Mouse (Mus musculus) liver (tissue): ENCODE measurements around the gene Klhl26.

Experiments used
- DNase-seq: peaks from one replicate; pipeline ENCODE4 v3.0.0-alpha.2; 2020; ENCODE audit warnings: mixed read lengths

Gene Klhl26

GRCm38 (mm10) chr8:70471856-70472255, 4.9 kb downstream of the Klhl26 start:
- no peak for DNase-seq

DNA sequence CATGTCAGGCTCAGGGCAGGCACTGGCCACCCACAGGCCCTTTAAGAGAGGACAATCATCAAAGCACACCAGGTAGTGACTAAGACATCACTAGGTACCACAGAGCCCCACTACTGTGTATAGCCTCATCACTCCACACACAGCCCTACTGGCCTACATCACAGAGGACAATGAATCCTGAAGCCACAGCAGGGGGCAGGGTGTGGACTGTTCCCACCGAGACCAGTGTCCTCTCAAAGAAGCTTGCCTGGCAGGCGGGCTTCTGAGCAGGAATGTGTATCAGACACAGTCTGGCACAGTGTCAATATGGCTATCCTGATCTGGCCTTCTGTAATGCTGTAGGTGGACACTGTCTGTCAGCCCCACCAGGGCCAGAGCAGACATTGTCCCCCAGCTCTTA, 6.8 kb downstream of the Klhl26 start:
- no peak for DNase-seq

DNA sequence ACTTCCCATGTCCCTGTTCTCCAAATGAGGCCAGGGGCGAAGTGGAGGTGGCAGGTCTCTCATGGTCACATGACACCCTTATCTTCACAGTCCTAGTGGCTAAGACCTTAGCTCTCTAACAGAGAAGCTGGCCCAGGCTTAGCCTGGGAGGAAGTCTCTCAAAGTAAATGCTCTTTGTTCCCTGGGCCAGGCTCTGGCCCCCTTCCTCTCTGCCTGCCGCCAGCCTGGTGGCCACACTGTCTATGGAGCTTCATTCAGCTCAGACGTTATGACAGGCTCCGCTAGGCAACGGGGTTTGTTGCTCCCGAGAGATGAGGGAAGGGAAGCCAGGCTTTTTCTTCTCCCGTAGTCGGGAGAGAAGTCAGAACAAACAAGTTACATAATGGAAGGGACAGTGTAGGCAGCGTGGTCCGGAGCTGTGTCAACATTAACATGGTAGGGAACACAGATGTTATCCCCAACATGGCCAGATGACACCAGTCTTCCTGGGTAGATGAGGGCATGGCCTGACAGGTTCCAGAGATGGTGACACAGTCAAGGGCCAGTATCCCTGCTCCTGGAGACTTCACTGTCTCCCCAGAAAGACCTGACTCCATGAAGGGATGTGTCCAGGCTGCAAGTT, 7.4 kb downstream of the Klhl26 start:
- no peak for DNase-seq

- no peak for DNase-seq
Observed at GRCm38 (mm10) chr8:70468733-70469132, 8.0 kb downstream of the Klhl26 start.

DNA sequence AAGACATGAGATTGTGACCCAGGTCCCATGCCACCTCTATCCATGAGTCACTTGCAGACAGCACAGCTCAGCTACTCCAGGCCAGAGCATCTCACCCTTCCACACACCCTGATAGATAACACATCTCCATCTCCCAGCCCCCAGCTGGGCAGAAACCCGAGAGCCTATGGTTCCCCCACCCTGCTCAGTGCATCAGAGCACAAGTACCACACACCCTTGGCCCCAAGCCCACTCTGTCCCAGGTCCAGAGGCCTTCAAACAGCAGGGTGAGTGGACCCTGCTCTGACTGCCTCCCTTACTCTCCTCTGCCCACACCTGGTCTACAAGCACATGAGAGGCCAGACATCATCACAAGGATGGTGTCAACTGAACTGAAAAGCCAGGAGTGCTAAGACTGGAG, 8.9 kb downstream of the Klhl26 start:
- DNase-seq, result no peak

DNA sequence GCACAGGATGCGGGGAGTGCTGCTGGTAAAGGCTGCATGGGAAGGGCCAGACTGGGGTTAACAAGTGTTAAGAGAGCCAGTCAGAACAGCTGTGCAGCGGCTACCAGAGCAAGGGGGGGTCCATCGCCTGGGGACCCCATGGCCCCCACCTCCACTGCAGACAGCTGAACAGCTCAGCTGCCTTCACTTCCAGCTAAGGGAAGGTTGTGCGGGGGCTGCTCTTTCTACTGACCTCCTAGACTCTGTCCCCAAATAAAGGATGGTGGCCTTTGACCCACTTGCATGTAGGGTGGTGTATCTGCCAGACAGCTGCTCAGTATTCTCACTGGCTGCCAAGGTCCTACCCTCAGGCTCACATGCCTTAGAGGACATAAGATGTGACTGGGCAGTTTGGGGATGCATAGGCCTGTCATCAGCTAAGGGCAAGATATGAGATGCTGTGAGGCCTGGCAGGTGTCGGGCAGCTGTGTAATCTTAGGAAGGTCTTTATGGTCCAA, 9.5 kb downstream of the Klhl26 start:
- DNase-seq, result no peak

DNA sequence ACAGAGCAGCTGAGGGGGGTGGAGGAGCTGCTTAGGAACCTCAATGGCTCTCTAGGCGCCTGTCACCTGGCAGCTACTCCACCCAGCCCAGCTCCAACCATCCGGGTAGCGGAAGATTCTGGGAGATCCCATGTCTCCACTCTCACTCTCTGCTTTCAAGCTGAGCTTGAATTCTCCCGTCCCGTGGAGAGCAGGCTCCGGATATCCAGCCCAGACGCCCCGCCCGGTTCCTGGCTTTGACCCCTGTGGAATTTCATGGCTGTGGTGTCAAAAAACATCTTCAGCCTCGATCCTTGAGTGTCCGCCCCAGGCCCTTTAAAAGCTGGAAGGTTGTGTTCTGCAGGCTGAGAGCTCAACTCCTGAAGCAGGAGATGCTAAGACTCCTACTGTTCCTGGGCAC, 10.0 kb downstream of the Klhl26 start:
- no peak for DNase-seq

- no peak for DNase-seq
Observed at GRCm38 (mm10) chr8:70466305-70466704, 10.5 kb downstream of the Klhl26 start.

DNA sequence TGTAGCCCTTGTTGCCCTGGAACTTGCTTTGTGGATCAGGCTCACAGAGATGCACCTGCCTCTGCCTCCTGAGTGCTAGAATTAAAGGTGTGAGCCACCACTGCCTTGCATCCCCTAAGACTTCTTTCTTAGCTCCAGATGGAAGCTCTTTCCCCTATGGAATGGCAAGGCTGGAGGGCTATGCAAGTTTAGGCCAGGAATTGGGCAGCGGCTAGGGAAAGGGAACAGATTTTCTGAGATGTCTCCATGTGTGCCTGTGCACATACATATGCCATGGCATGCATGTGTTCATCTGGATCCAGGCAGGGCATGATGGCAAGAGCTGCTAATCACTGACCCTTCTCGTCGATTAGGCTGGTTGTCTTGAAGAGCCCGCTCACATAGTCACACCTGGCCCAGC, 11.1 kb downstream of the Klhl26 start:
- DNase-seq, result no peak

DNA sequence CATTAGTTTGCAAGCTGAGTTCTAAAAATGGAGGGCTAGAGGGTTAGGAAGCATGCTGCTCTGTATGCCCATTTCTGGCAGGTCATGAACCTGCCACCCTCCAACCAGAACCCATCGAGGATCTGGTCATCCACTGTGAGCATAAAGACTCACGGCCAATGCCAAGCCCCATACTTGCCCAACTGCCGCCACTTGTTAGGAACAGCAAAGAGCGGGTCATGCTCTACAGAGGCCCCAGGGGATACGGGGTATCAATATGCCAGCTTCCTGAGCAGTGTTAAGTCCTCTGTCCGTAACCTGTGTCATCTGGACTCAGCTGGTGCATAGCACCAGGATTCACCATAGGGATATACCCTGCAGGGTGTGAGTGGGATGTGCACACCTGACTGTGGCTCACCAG, 12.6 kb downstream of the Klhl26 start:
- DNase-seq, result no peak

DNA sequence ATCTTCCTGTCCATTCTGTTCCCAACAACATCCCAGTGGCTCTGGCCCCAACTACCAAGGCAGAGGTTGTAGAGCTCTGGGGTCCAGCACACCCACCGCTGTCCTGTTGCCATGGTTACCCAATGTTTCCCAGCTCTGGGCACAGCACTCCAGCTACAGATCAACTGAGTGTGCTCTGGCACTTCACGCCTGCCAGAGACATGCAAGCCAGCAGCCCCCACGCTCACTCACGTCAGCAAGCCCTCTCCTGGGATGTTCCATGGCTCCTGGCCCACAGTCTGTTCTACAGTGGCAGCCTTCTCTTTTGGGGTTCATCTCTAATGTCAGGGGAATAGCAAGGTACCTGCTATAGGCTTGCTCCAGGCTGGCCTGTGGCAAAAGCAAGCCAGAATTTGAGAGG, 13.5 kb downstream of the Klhl26 start:
- no peak for DNase-seq

- DNase-seq, result no peak
Observed at GRCm38 (mm10) chr8:70462516-70462813, 14.3 kb downstream of the Klhl26 start.

DNA sequence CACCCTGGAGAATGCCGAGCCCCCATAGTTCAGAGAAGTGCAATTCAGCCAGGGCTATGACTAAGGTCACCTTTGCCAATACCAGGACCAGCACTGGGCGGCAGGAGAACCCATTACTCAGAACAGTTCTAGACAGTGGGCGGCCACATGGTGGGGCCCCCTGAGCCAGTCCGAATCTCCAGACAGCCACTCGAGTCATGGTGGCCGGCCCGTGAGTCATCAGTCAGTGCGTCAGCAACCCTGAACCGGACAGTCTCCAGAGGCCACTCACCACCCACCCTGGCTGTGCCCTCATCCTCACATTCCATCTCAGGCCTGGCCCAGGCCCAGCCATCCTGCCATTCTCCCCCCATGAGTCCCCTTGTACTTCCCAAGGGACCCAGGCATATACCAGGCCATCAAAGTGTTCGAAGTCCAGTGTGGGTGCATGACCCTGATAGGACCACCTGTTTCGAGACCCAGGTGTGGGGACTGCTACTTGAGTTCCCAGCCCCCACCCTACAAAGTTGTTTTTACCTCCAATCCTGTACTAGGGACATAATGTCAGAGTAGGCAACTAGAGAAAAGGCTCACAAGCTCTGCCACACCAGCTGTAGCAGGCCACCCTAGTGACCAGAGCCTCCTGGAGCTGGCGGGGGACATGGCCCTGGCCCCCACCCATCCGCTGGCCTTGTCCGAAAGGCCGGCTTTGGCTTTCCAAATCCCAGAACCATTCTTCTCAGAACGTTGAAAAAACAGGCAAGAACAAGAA, 14.8 kb downstream of the Klhl26 start:
- DNase-seq, result no peak

DNA sequence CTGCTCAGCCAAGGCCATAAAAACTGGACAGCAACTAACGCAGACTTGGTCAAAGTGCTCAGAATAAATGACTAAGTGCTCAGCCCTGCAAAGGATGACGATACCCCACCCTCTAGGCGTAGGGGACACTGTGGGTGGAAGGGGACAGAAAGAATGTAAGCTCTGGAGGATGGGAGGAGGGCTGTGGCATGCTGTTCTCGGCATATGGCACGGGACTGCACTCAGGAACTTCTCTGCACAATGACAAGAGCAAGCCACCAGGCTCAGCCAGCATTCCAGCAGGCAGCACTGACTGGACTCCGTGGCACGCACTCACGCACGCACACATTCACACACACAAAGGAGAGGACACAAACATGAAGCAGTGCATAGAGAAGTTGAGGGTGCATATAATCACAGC, 16.2 kb downstream of the Klhl26 start:
- no peak for DNase-seq

DNA sequence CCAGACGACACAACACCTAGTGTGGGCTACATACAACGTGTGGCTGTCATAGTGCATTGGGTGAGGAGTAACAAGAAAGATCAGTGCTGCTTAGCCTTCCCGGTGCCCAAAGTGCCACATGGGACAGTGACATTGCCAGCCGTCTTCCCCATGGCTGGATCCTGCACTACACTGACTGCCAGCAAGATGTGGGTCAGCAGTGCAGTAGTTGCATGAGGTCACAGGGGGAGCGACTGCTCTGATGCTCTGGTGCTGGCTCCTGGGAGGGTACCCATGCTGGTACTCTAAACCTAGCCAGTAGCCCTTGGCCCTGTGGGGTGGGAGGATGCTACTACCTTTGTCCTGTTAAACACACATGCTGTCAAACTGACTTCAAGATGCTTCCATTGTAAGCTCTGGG, 16.6 kb downstream of the Klhl26 start:
- no peak for DNase-seq

GRCm38 (mm10) chr8:70459636-70460035, 17.1 kb downstream of the Klhl26 start:
- no peak for DNase-seq

- no peak for DNase-seq
Observed at GRCm38 (mm10) chr8:70458462-70458861, 18.3 kb downstream of the Klhl26 start.

GRCm38 (mm10) chr8:70457882-70458281, 18.9 kb downstream of the Klhl26 start:
- DNase-seq, result no peak

GRCm38 (mm10) chr8:70456996-70457395, 19.8 kb downstream of the Klhl26 start:
- DNase-seq, result no peak

DNA sequence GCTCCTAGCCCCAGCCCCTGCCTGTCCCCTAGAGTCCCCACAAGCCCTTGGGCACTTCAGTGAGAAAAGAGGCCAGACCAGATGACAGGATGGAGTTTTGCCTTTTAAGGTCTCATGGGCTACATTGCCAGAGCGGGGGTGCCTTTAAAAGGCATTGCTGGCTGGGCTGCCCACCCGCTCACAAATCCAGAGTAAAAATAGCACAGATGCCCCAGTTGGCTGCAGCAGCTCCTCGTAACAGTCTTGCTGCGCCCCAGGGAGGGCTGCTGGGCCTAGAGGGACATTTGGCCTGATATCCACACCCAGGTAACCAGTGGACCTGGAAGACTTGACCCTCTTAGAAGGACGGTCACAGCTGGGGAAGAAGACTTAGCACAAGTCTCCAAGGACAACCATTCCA, 22.9 kb downstream of the Klhl26 start:
- DNase-seq, result no peak

GRCm38 (mm10) chr8:70452196-70452966, 24.4 kb downstream of the Klhl26 start:
- no peak for DNase-seq

GRCm38 (mm10) chr8:70447639-70448420, 28.9 kb downstream of the Klhl26 start:
- DNase-seq, result no peak

GRCm38 (mm10) chr8:70445988-70446387, 30.8 kb downstream of the Klhl26 start:
- no peak for DNase-seq
